Mouse (Mus musculus) 416B (cell line): ENCODE measurements at regions not wholly inside any gene's neighbourhood (a gene's known extent, or its start where the extent isn't known, plus 50 kb on each side); places are given as distances from the start of the nearest gene placed in this dataset.

Experiments used
- DNase-seq: peaks from one replicate; pipeline ENCODE4 v3.0.0; 2011; ENCODE audit warnings: low read depth

- no peak for DNase-seq
Observed at GRCm38 (mm10) chr15:68811041-68811440, 2310.3 kb upstream of the Lrrc6 start.

- DNase-seq: no peak
Observed at GRCm38 (mm10) chr15:68810593-68810992, 2309.9 kb upstream of the Lrrc6 start.

- no peak for DNase-seq
Observed at GRCm38 (mm10) chr15:68808175-68808574, 2307.5 kb upstream of the Lrrc6 start.

GRCm38 (mm10) chr15:68804254-68804653 lies 2303.5 kb upstream of the Lrrc6 start:
- no peak for DNase-seq

GRCm38 (mm10) chr15:68801763-68802162 lies 2301.1 kb upstream of the Lrrc6 start:
- no peak for DNase-seq

DNA sequence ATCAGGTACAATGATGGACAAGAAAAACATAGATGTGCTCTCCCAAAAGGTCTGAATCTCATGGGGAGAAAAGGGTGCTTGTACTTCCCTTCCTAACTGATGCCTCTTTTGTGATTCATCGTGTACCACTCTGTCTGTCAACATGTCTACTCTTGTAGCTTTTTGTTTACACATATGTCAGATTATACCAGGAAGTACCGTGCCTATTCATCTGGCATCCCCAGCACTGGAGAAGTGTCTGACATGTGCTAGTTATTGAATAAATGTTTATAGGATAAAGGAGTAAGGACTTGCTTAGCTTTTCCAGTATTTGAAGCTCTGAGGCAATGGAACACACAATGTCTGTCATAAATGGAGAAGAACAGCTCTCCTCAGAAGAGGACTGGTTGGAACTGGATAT lies 2296.7 kb upstream of the Lrrc6 start:
- no peak for DNase-seq

DNA sequence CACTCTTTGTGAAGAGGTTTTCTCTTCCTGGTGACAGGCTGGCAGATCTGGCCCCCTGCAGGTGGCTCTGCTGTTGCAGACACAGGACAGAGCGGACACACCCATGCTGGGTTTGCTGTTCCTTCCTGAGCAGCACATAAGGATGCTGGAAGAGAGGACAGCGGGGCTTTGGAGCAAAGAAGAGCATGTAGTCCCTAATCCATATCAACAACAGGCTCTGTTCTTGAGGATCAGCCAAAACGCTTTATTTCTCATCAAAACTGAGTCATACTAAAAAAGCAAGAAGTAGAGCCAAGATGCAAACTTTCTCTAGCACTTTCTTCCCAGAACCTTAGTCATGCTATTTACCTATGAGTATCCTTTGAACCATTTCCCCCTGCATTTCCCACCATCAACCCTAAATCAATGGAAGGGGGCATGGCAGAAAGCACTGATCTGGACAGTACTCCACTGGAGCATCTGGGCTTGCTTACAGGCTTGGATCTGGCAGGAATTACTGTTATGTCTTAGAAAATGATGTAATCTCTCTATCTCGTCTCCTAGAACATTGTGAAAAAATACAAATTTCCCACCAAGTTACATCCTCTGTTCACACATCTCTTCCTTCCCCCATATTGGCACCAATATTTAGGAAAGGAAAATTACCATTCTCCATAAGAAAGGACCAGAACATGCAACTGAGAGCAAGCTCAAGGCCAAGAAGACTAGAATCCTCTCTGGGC lies 2294.7 kb upstream of the Lrrc6 start:
- no peak for DNase-seq

- DNase-seq: no peak
Observed at GRCm38 (mm10) chr15:68759948-68760347, 2259.2 kb upstream of the Lrrc6 start.

- no peak for DNase-seq
Observed at GRCm38 (mm10) chr15:68755255-68755654, 2254.5 kb upstream of the Lrrc6 start.

DNA sequence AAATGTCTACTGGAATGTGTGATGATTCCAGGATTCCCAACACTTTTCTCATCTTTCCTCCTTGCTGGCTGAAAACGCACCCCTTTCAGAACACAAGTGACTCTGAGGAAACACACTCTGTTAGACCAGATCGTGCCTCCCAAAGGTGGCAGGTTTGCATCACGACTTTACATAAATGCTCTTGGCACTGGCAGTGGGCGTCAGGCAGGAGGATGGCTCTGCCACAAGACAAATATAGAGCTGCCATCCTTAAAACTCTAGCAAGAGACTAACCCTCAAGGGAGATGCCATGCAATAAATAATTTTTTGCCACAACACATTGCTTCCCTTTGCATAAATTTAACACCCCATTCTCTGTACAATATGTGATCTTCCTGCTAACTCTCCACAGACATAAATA lies 2254.1 kb upstream of the Lrrc6 start:
- DNase-seq: no peak

- DNase-seq: no peak
Observed at GRCm38 (mm10) chr15:68739344-68739743, 2238.6 kb upstream of the Lrrc6 start.

- no peak for DNase-seq
Observed at GRCm38 (mm10) chr15:68721250-68721649, 2220.5 kb upstream of the Lrrc6 start.

GRCm38 (mm10) chr15:68719486-68719885 lies 2218.8 kb upstream of the Lrrc6 start:
- DNase-seq: no peak

DNA sequence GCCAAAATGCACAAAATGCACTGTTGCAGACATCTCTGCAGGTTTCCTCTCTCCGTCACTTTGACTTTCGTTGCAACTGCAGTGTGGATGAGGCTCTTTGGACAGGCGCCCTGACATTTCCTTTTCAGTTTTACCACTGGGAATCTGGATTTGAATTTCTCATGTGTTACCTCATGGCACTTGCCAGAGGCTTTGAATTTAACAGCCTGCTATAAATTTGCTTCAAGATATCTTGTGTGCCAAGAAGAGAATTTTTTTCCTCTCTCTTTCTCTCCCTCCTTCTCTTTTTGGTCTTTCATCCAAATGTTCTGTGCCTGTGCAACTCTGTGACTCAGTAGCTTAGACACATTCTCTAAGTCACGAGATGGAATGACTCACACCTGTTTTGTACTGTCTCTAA lies 2213.6 kb upstream of the Lrrc6 start:
- no peak for DNase-seq

- DNase-seq: no peak
Observed at GRCm38 (mm10) chr15:68707306-68707705, 2206.6 kb upstream of the Lrrc6 start.

DNA sequence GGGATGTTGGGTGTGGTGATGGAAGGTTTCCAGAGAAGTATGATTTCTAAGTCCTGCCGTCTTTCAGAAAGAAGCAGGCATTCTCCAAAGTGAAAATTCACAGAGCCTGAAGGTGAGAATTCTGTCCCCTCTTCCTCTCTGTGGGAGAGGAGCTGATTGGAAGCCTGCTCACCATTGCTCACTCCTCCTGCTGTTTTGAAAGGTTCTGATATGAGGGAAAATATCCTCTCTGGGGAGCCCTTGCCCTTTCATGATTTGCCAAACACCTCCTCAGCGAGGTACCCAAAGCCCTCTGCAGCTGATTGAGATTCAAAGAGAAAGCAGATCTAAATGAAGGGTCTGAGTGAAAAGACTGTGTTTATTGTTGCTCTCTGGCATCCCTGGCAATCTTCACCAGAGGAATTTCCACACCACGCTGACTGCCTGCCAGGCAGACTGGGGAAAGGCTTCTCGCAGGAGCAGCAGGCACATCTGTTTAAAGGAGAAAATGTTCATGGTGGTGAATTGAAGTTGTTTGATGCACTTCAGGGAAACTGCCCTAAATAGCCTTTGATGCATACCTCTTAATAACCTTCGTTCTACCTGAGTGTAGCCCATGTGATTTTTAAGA lies 2194.4 kb upstream of the Lrrc6 start:
- no peak for DNase-seq

DNA sequence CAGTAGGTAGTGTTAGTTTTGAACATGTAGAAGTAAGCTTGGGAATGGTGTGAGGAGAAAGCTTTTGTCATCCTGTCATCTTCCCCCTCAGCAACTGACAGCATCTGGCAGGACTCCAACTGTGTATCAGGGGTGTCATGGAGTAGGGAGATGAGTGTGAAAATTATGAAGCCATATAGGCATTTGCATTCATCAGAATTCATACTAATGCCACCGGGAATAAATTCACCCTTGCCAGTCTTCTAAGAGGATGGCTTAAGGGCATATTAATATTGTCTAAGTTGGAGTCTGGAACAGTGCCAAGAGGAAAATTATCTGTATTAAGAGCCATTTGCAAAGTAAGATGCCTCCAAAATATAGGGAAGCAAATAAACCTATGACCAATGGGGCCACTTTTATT lies 2166.8 kb upstream of the Lrrc6 start:
- no peak for DNase-seq

- DNase-seq: no peak
Observed at GRCm38 (mm10) chr15:68665331-68665730, 2164.6 kb upstream of the Lrrc6 start.

GRCm38 (mm10) chr15:68656722-68657121 lies 2156.0 kb upstream of the Lrrc6 start:
- no peak for DNase-seq

DNA sequence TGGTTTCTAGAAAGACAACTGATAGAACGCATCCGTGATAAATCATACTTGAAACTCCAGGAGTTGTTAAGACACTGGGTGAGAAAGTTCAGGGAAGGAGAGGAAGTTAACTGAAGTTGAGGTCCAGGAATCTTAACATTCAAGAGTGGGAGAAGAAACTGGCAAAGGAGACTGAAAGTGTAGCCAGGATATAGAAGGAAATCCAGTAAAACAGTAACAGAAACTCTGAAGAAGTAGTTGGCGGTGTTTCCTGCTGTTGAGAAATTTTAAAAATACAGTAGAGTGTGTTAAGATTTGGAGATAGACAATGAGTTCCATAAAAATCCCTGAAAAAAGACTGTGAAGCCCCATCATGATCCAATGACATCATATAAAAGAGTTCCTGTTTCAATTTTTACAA lies 2154.3 kb upstream of the Lrrc6 start:
- DNase-seq: no peak

DNA sequence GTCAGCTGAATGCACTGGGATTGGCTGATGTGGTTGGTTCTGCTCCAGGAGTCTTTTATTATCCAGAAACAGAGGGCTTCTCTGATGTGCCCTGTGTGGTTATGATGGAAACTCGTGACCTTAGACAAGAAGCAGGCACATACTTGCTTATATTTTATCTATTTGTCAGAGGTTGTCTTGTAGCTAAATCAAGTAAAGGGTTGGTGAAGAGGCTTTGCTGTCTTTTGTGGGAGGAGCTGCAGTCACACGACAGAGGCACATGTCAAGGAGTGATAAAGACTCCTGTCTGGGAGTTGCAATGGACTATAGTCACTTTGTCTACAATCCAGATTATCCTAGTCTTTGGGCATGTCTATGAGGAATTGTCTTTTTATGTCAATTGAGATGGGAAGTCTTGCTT lies 2149.9 kb upstream of the Lrrc6 start:
- DNase-seq: no peak

DNA sequence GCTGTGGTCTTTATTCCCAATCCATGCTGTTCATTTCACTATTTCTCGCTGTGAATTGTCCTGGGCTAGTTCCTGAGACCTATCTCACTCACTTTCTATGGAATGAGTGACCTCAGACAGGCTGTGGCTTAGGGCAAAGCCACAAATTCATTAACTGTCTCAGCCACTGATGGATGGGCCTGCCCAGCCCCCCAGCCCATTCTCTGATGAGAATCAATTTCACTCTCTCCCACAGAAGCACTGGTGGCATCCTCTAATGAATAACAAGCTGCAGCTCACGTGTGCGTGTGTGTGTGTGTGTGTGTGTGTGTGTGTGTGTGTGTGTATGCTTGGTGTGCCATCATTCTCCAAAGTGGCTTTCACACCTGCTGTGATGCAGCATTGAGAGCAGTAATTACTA lies 2149.3 kb upstream of the Lrrc6 start:
- DNase-seq: no peak

- DNase-seq: no peak
Observed at GRCm38 (mm10) chr15:68646865-68647264, 2146.2 kb upstream of the Lrrc6 start.

- no peak for DNase-seq
Observed at GRCm38 (mm10) chr15:68644862-68645261, 2144.2 kb upstream of the Lrrc6 start.
